Mouse (Mus musculus) intestine, embryonic 14.5 days (tissue): ENCODE measurements around the gene Kcnk4. TPM values are rescaled to one million over a fixed set of nuclear protein-coding genes. Genes with fewer than 3 reads are reported as not detected.

ENCODE experiments used
- ATAC-seq: fragments of 200-750 bp; cut with Nextera tagmentation; replicated peaks from 2 replicates; pipeline ENCODE4 v1.8.0; 2017; ENCODE audit warnings: low read depth, moderate number of reproducible peaks, moderate TSS enrichment, moderate library complexity; ENCODE audit not compliant: low FRiP score, low TSS enrichment
- DNase-seq: peaks from one replicate; pipeline ENCODE4 v3.0.0-alpha.2; 2018; ENCODE audit warnings: low spot score
- H3K27ac ChIP-seq: fragments of 300-500 bp; sonication (generic); 2 replicates; pipeline ENCODE4 v1.5.1; 2014; ENCODE audit warnings: low read depth, mild to moderate bottlenecking, control low read depth
- H3K27me3 ChIP-seq: fragments of 300-500 bp; sonication (generic); replicated peaks from 2 replicates; pipeline ENCODE4 v1.6.1; 2014; ENCODE audit warnings: low read length, control low read depth; ENCODE audit not compliant: control insufficient read depth, insufficient read depth
- H3K36me3 ChIP-seq: fragments of 300-500 bp; sonication (generic); 2 replicates; pipeline ENCODE4 v1.6.1; 2014; ENCODE audit warnings: low read length, control low read depth; ENCODE audit not compliant: control insufficient read depth, insufficient read depth
- H3K4me1 ChIP-seq: fragments of 300-500 bp; sonication (generic); replicated peaks from 2 replicates; pipeline ENCODE4 v1.6.1; 2014; ENCODE audit warnings: low read length, control low read depth, mixed read lengths; ENCODE audit not compliant: control insufficient read depth, insufficient read depth
- H3K4me2 ChIP-seq: fragments of 300-500 bp; sonication (generic); 2 replicates; pipeline ENCODE4 v1.6.1; 2014; ENCODE audit warnings: low read length
- H3K4me3 ChIP-seq: fragments of 300-500 bp; sonication (generic); 2 replicates; pipeline ENCODE4 v1.5.1; 2014; ENCODE audit warnings: low read depth, low read length, control low read depth, mixed read lengths
- H3K9ac ChIP-seq: fragments of 300-500 bp; sonication (generic); 2 replicates; pipeline ENCODE4 v1.6.1; 2014; ENCODE audit warnings: mild to moderate bottlenecking, low read length
- H3K9me3 ChIP-seq: fragments of 300-500 bp; sonication (generic); 2 replicates; pipeline ENCODE4 v1.6.1; 2016; ENCODE audit warnings: low read length, control low read depth; ENCODE audit not compliant: control insufficient read depth
- WGBS: fragments of 180-500 bp; shearing (Covaris S2); extraction: QIAGEN DNeasy Blood & Tissue Kit; methylation state at CpG from one replicate; pipeline ENCODE4 v1.1.7; 2014; 5-methylcytosine and 5-hydroxymethylcytosine counted together
- polyA plus RNA-seq: library from polyadenylated mRNA; unstranded; fragments of >200 nt; fragmentation: Nextera tagmentation; extraction: Ambion mirVana; gene quantifications from 2 replicates; pipeline ENCODE4 v1.2.1, GENCODE M21; 2014

The Kcnk4 gene
- polyA plus RNA-seq, 1 experiment from 2014 or later: 0.22 TPM

DNA sequence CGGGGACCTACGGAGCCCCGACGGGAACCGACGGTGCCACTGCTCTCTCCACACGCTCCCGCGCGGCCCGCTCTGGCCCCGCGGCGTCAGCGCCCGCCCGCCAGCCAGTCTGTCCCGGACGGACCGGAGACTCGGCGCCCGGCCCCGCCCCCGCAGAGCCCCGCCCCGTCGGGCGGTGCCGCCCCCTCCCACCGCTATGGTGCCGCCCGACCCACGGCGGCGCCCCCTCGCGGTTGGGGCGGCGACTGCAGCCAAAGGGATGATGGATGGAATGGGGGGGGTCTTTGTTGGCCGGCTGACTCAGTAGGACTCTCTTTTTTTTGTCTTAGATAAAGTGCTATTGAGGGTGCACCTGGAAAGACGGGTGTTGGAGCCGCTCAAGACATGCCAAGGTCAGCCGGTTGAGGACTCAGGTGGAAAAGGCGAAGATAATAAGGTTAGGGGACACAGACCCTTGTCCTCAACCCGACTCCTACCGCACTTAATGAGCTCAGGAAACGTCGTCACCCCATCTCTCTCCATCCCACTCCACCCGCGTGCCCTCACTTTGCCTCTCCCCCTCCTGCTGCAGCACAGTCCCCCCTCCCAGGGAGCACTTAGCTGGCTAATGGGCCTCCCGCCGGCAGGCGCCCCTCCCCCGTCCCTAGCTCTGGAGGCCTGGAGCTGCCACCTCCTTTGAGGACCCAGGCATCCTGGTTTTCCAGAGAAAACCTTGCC lies 35.5 kb upstream of the Kcnk4 start:
- Histone ChIP-seq H3K4me2 (peak overlapping the region; percentile 60), H3K9me3 (no peaks in the 10 kb centered on the region), H3K36me3 (peaks cover 19% of the 10 kb centered on the region), H3K4me3 (peak overlapping the region; percentile 72), H3K27me3 (no peaks in the 10 kb centered on the region), H3K4me1 (peaks cover 38% of the 10 kb centered on the region), H3K9ac (peak overlapping the region; percentile 67), H3K27ac (peak overlapping the region; percentile 69; the same call in 1 of the 2 replicates)
- DNase-seq: peak; percentile 92
- 1% methylated on average over 54 of the region's 55 CpGs for WGBS
- peak; percentile 64 for ATAC-seq

- H3K27me3 ChIP-seq: no peaks in the 10 kb centered on the region
- DNase-seq (no peak), ATAC-seq (no peak)
- H3K9ac ChIP-seq: peak overlapping the region; percentile 67
- peak overlapping the region; percentile 69 for H3K27ac ChIP-seq
- peak overlapping the region; percentile 60 for H3K4me2 ChIP-seq
- H3K4me1 ChIP-seq: peaks cover 38% of the 10 kb centered on the region
- H3K4me3 ChIP-seq: peak overlapping the region; percentile 72
- no peaks in the 10 kb centered on the region for H3K9me3 ChIP-seq
- peaks cover 25% of the 10 kb centered on the region for H3K36me3 ChIP-seq
- WGBS: 2% methylated on average over 20 of the region's 20 CpGs
These were observed 35.0 kb upstream of the Kcnk4 start for GRCm38 (mm10) chr19:6969291-6969664.

GRCm38 (mm10) chr19:6968491-6969271 lies 34.4 kb upstream of the Kcnk4 start:
- Histone ChIP-seq H3K36me3 (peaks cover 31% of the 10 kb centered on the region), H3K27ac (peak overlapping the region; percentile 69), H3K4me3 (peak overlapping the region; percentile 72), H3K4me2 (peak overlapping the region; percentile 60), H3K9ac (peak overlapping the region; percentile 67), H3K27me3 (no peaks in the 10 kb centered on the region), H3K9me3 (no peaks in the 10 kb centered on the region), H3K4me1 (peaks cover 38% of the 10 kb centered on the region)
- DNase-seq: peak; percentile 81
- WGBS: 7% methylated on average over 15 of the region's 15 CpGs
- ATAC-seq: peak; percentile 45

GRCm38 (mm10) chr19:6956461-6956860 lies 22.1 kb upstream of the Kcnk4 start:
- H3K9ac ChIP-seq: no peak overlapping the region
- ATAC-seq: no peak
- no peak for DNase-seq
- WGBS: 84% methylated on average over 10 of the region's 10 CpGs
- H3K27me3 ChIP-seq: no peaks in the 10 kb centered on the region
- H3K9me3 ChIP-seq: no peaks in the 10 kb centered on the region
- H3K4me1 ChIP-seq: peaks cover 12% of the 10 kb centered on the region
- peaks cover 88% of the 10 kb centered on the region for H3K36me3 ChIP-seq
- H3K4me2 ChIP-seq: no peak overlapping the region
- no peak overlapping the region for H3K4me3 ChIP-seq
- H3K27ac ChIP-seq: no peak overlapping the region

GRCm38 (mm10) chr19:6955424-6955823 lies 21.1 kb upstream of the Kcnk4 start:
- Histone ChIP-seq H3K4me2 (no peak overlapping the region), H3K4me1 (peaks cover 12% of the 10 kb centered on the region), H3K4me3 (no peak overlapping the region), H3K9me3 (no peaks in the 10 kb centered on the region), H3K27me3 (no peaks in the 10 kb centered on the region), H3K27ac (no peak overlapping the region), H3K9ac (no peak overlapping the region), H3K36me3 (peaks cover 77% of the 10 kb centered on the region)
- DNase-seq (no peak), ATAC-seq (no peak)
- WGBS: 77% methylated on average over 7 of the region's 7 CpGs

DNA sequence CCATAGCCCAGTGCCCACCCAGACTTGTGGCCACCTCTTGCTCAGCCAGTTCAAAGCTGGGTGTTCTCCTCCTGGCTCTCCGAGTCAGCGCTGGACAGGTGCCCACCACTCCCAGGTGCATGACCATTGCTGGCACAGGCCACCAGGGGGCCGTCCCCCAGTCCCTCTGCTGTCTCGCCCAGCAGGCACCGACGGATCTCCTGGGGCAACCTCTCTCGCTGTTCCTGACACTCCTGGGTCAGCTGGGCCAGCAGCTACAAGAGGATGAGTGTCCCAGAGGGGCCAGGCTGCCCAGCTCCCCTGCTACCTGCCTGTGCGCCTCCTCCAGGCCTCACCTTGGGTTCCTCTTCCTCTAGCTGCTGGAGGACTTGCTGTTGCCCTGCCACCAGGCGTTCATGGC lies 19.7 kb upstream of the Kcnk4 start:
- Histone ChIP-seq H3K27me3 (no peaks in the 10 kb centered on the region), H3K27ac (no peak overlapping the region), H3K36me3 (peaks cover 64% of the 10 kb centered on the region), H3K4me3 (no peak overlapping the region), H3K4me2 (no peak overlapping the region), H3K4me1 (peaks cover 20% of the 10 kb centered on the region), H3K9me3 (no peaks in the 10 kb centered on the region), H3K9ac (no peak overlapping the region)
- DNase-seq: no peak
- WGBS: 49% methylated on average over 8 of the region's 9 CpGs
- ATAC-seq: no peak

DNA sequence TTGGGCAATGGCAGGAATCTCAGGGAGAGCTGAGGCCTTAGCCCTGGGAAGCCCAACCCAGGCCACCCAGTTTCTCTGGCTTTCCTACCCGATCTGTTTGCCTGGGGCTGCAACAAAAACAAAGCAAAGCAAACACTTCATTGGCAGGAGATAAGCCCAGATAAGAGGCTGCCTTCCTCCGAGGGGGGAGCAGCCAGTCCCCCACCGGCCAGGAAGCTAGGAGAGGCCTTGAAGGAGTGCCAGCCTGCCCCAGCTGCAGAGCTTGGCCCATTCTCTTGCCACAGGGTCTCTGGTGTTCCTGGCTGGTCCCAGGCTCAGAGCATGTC lies 18.4 kb upstream of the Kcnk4 start:
- peak overlapping the region; percentile 92 for H3K27ac ChIP-seq
- DNase-seq (no peak), ATAC-seq (no peak)
- peak overlapping the region; percentile 61 for H3K9ac ChIP-seq
- peaks cover 50% of the 10 kb centered on the region for H3K36me3 ChIP-seq
- no peaks in the 10 kb centered on the region for H3K9me3 ChIP-seq
- peaks cover 20% of the 10 kb centered on the region for H3K4me1 ChIP-seq
- no peaks in the 10 kb centered on the region for H3K27me3 ChIP-seq
- H3K4me3 ChIP-seq: peak overlapping the region; percentile 52; the same call in 1 of the 2 replicates
- peak overlapping the region; percentile 94 for H3K4me2 ChIP-seq
- WGBS: 17% methylated on average over 3 of the region's 3 CpGs

GRCm38 (mm10) chr19:6951994-6952711 lies 17.8 kb upstream of the Kcnk4 start:
- H3K9me3 ChIP-seq: no peaks in the 10 kb centered on the region
- no peaks in the 10 kb centered on the region for H3K27me3 ChIP-seq
- peak; percentile 86 for DNase-seq
- ATAC-seq: peak; percentile 33
- peak overlapping the region; percentile 52 for H3K4me3 ChIP-seq
- peak overlapping the region; percentile 61 for H3K9ac ChIP-seq
- 2% methylated on average over 31 of the region's 31 CpGs for WGBS
- H3K4me1 ChIP-seq: peaks cover 20% of the 10 kb centered on the region
- peaks cover 45% of the 10 kb centered on the region for H3K36me3 ChIP-seq
- H3K27ac ChIP-seq: peak overlapping the region; percentile 92
- H3K4me2 ChIP-seq: peak overlapping the region; percentile 94
